Mouse (Mus musculus): Measurements from ENCODE around the gene Unc45b. TPM values are rescaled to one million over a fixed set of nuclear protein-coding genes. Genes with fewer than 3 reads are reported as not detected.

Unc45b gene
- polyA plus RNA-seq, 1 experiment, result 99.6 TPM

GRCm38 (mm10) chr11:82961743-82962142 lies 51.4 kb downstream of the Unc45b start:
- Histone ChIP-seq H3K4me3 (no peak overlapping the region), H3K79me2 (ENCODE audit: control insufficient read depth, insufficient read depth) (no peaks in the 10 kb centered on the region), H3ac (ENCODE audit: control insufficient read depth, insufficient read length) (no peak overlapping the region), H3K27me3 (ENCODE audit: control insufficient read depth, insufficient read depth, insufficient read length) (no peaks in the 10 kb centered on the region), H3K36me3 (ENCODE audit: control insufficient read depth, insufficient read depth) (no peaks in the 10 kb centered on the region), H3K4me2 (ENCODE audit: low read depth) (no peak overlapping the region)
- no peak for TF ChIP-seq MYOD1 (IDR thresholded peaks at IDR 0.05; ENCODE audit: control insufficient read depth in 1 of 3, insufficient read length in 2 of 3, low read depth in 2 of 3)
- TF ChIP-seq TCF12 (IDR thresholded peaks at IDR 0.05; ENCODE audit: insufficient read depth, poor library complexity, severe bottlenecking), result no peak
- no peak for TF ChIP-seq TCF3 (IDR thresholded peaks at IDR 0.05; ENCODE audit: insufficient read length, low read depth)
- no peak for TF ChIP-seq SRF (IDR thresholded peaks at IDR 0.05; ENCODE audit: control insufficient read depth, insufficient read length, low read depth)
- no peak for TF ChIP-seq USF1 (IDR thresholded peaks at IDR 0.05; ENCODE audit: low read depth)
- no peak for TF ChIP-seq REST (IDR thresholded peaks at IDR 0.05; ENCODE audit: insufficient read depth, insufficient read length)
- no peak for TF ChIP-seq E2F4 (IDR thresholded peaks at IDR 0.05; ENCODE audit: insufficient read depth)
- TF ChIP-seq POLR2A (IDR thresholded peaks at IDR 0.05; ENCODE audit: insufficient read length, low read depth), result no peak
- TF ChIP-seq MAX (IDR thresholded peaks at IDR 0.05; ENCODE audit: low read depth), result no peak
- TF ChIP-seq MYOG (IDR thresholded peaks at IDR 0.05; ENCODE audit: control insufficient read depth in 1 of 3, insufficient read depth in 1 of 3, insufficient read length in 2 of 3, low read depth in 2 of 3), result no peak
- TF ChIP-seq POLR2AphosphoS2 (IDR thresholded peaks at IDR 0.05; ENCODE audit: insufficient read length, low read depth), result no peak
- no peak for TF ChIP-seq CEBPB (IDR thresholded peaks at IDR 0.05; ENCODE audit: insufficient read depth, poor library complexity, severe bottlenecking)

- H3K4me2 ChIP-seq (ENCODE audit: low read depth), result no peak overlapping the region
- H3K27me3 ChIP-seq (ENCODE audit: control insufficient read depth, insufficient read depth, insufficient read length), result no peaks in the 10 kb centered on the region
- TF ChIP-seq USF1 (IDR thresholded peaks at IDR 0.05; ENCODE audit: low read depth) (no peak), MAX (IDR thresholded peaks at IDR 0.05; ENCODE audit: low read depth) (no peak), E2F4 (IDR thresholded peaks at IDR 0.05; ENCODE audit: insufficient read depth) (no peak), MYOG (IDR thresholded peaks at IDR 0.05; ENCODE audit: control insufficient read depth in 1 of 3, insufficient read depth in 1 of 3, insufficient read length in 2 of 3, low read depth in 2 of 3) (no peak), CEBPB (IDR thresholded peaks at IDR 0.05; ENCODE audit: insufficient read depth, poor library complexity, severe bottlenecking) (no peak)
- no peak overlapping the region for H3K4me3 ChIP-seq
- no peak overlapping the region for H3ac ChIP-seq (ENCODE audit: control insufficient read depth, insufficient read length)
- no peaks in the 10 kb centered on the region for H3K36me3 ChIP-seq (ENCODE audit: control insufficient read depth, insufficient read depth)
- no peaks in the 10 kb centered on the region for H3K79me2 ChIP-seq (ENCODE audit: control insufficient read depth, insufficient read depth)
Measured at GRCm38 (mm10) chr11:82962215-82962614, 51.9 kb downstream of the Unc45b start.

- Histone ChIP-seq H3K4me3 (no peak overlapping the region), H3K4me2 (ENCODE audit: low read depth) (no peak overlapping the region), H3ac (ENCODE audit: control insufficient read depth, insufficient read length) (no peak overlapping the region), H3K79me2 (ENCODE audit: control insufficient read depth, insufficient read depth) (no peaks in the 10 kb centered on the region), H3K27me3 (ENCODE audit: control insufficient read depth, insufficient read depth, insufficient read length) (no peaks in the 10 kb centered on the region), H3K36me3 (ENCODE audit: control insufficient read depth, insufficient read depth) (no peaks in the 10 kb centered on the region)
- TF ChIP-seq POLR2AphosphoS2 (IDR thresholded peaks at IDR 0.05; ENCODE audit: insufficient read length, low read depth), result no peak
- TF ChIP-seq MYOG (IDR thresholded peaks at IDR 0.05; ENCODE audit: control insufficient read depth in 1 of 3, insufficient read depth in 1 of 3, insufficient read length in 2 of 3, low read depth in 2 of 3), result no peak
- no peak for TF ChIP-seq SRF (IDR thresholded peaks at IDR 0.05; ENCODE audit: control insufficient read depth, insufficient read length, low read depth)
- TF ChIP-seq TCF12 (IDR thresholded peaks at IDR 0.05; ENCODE audit: insufficient read depth, poor library complexity, severe bottlenecking), result no peak
- no peak for TF ChIP-seq TCF3 (IDR thresholded peaks at IDR 0.05; ENCODE audit: insufficient read length, low read depth)
- TF ChIP-seq E2F4 (IDR thresholded peaks at IDR 0.05; ENCODE audit: insufficient read depth), result no peak
- no peak for TF ChIP-seq REST (IDR thresholded peaks at IDR 0.05; ENCODE audit: insufficient read depth, insufficient read length)
- no peak for TF ChIP-seq POLR2A (IDR thresholded peaks at IDR 0.05; ENCODE audit: insufficient read length, low read depth)
- TF ChIP-seq MAX (IDR thresholded peaks at IDR 0.05; ENCODE audit: low read depth), result no peak
- no peak for TF ChIP-seq CEBPB (IDR thresholded peaks at IDR 0.05; ENCODE audit: insufficient read depth, poor library complexity, severe bottlenecking)
- TF ChIP-seq USF1 (IDR thresholded peaks at IDR 0.05; ENCODE audit: low read depth), result no peak
- TF ChIP-seq MYOD1 (IDR thresholded peaks at IDR 0.05; ENCODE audit: control insufficient read depth in 1 of 3, insufficient read length in 2 of 3, low read depth in 2 of 3), result no peak
Measured at GRCm38 (mm10) chr11:82970712-82971589, 60.6 kb downstream of the Unc45b start.

GRCm38 (mm10) chr11:82971590-82971974 lies 61.2 kb downstream of the Unc45b start:
- Histone ChIP-seq H3K4me3 (no peak overlapping the region), H3ac (ENCODE audit: control insufficient read depth, insufficient read length) (no peak overlapping the region), H3K27me3 (ENCODE audit: control insufficient read depth, insufficient read depth, insufficient read length) (no peaks in the 10 kb centered on the region), H3K79me2 (ENCODE audit: control insufficient read depth, insufficient read depth) (no peaks in the 10 kb centered on the region), H3K4me2 (ENCODE audit: low read depth) (no peak overlapping the region), H3K36me3 (ENCODE audit: control insufficient read depth, insufficient read depth) (no peaks in the 10 kb centered on the region)
- TF ChIP-seq TCF3 (IDR thresholded peaks at IDR 0.05; ENCODE audit: insufficient read length, low read depth) (no peak), POLR2A (IDR thresholded peaks at IDR 0.05; ENCODE audit: insufficient read length, low read depth) (no peak), MAX (IDR thresholded peaks at IDR 0.05; ENCODE audit: low read depth) (no peak), SRF (IDR thresholded peaks at IDR 0.05; ENCODE audit: control insufficient read depth, insufficient read length, low read depth) (no peak), USF1 (IDR thresholded peaks at IDR 0.05; ENCODE audit: low read depth) (no peak), MYOG (IDR thresholded peaks at IDR 0.05; ENCODE audit: control insufficient read depth in 1 of 3, insufficient read depth in 1 of 3, insufficient read length in 2 of 3, low read depth in 2 of 3) (no peak), REST (IDR thresholded peaks at IDR 0.05; ENCODE audit: insufficient read depth, insufficient read length) (no peak), MYOD1 (IDR thresholded peaks at IDR 0.05; ENCODE audit: control insufficient read depth in 1 of 3, insufficient read length in 2 of 3, low read depth in 2 of 3) (no peak), TCF12 (IDR thresholded peaks at IDR 0.05; ENCODE audit: insufficient read depth, poor library complexity, severe bottlenecking) (no peak), E2F4 (IDR thresholded peaks at IDR 0.05; ENCODE audit: insufficient read depth) (no peak), POLR2AphosphoS2 (IDR thresholded peaks at IDR 0.05; ENCODE audit: insufficient read length, low read depth) (no peak), CEBPB (IDR thresholded peaks at IDR 0.05; ENCODE audit: insufficient read depth, poor library complexity, severe bottlenecking) (no peak)

Measured in myocyte (in vitro differentiated cells).